Mouse (Mus musculus): ENCODE data around the gene Prdx6. TPM values are rescaled to one million over a fixed set of nuclear protein-coding genes. Genes with fewer than 3 reads are reported as not detected.
A peak's percentile ranks its signal among the peaks of the same experiment; 100 is the strongest.

Gene Prdx6
- polyA plus RNA-seq, 1 experiment = 326 TPM

- Histone ChIP-seq H3K9ac (ENCODE audit: low read depth, poor library complexity, severe bottlenecking) (peak overlapping the region; percentile 96), H3K9me3 (replicated peaks; ENCODE audit: control insufficient read depth, insufficient read depth, low read length, poor library complexity, severe bottlenecking) (no peaks in the 10 kb centered on the region), H3K4me1 (ENCODE audit: control insufficient read depth, insufficient read depth, low read length) (peaks cover 2% of the 10 kb centered on the region), H3K27ac (ENCODE audit: insufficient read depth, low read length) (no peak overlapping the region), H3K4me3 (ENCODE audit: low read depth, low read length) (peak overlapping the region; percentile 92), H3K36me3 (ENCODE audit: control insufficient read depth, insufficient read depth, low read length, poor library complexity, severe bottlenecking) (peaks cover 41% of the 10 kb centered on the region), H3K27me3 (ENCODE audit: control insufficient read depth, insufficient read depth, low read length, poor library complexity, severe bottlenecking) (no peaks in the 10 kb centered on the region)
- TF ChIP-seq EP300 (IDR thresholded peaks at IDR 0.05; ENCODE audit: insufficient read depth, low read depth, low read length) (no peak), POLR2A (IDR thresholded peaks at IDR 0.05; ENCODE audit: insufficient read depth, low read length) (no peak), CTCF (IDR thresholded peaks at IDR 0.05; ENCODE audit: low read depth, low read length) (no peak)
Observed at GRCm38 (mm10) chr1:161249442-161249841, 1.6 kb downstream of the Prdx6 start.

DNA sequence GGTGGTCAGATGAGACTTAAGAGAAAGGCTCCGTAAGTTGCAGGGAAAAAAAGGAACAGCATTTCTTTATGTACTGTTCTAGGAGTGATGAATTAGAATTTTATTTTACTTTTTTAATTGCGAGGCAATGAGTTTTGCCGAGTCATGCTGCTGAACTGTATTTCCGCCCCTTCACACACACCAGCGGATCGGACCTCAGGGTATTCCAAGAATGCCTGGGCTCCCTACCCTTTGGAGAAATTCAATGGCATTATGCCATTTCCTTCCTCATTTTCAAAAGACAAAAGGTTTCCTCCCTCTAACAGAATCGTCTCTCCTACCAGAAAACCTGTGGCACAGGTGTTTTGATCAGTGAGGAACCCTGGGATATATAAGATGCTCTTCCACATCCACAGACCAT, 2.3 kb downstream of the Prdx6 start:
- peaks cover 2% of the 10 kb centered on the region for H3K4me1 ChIP-seq (ENCODE audit: control insufficient read depth, insufficient read depth, low read length)
- H3K27me3 ChIP-seq (ENCODE audit: control insufficient read depth, insufficient read depth, low read length, poor library complexity, severe bottlenecking) = no peaks in the 10 kb centered on the region
- no peak overlapping the region for H3K27ac ChIP-seq (ENCODE audit: insufficient read depth, low read length)
- H3K36me3 ChIP-seq (ENCODE audit: control insufficient read depth, insufficient read depth, low read length, poor library complexity, severe bottlenecking) = peaks cover 48% of the 10 kb centered on the region
- no peaks in the 10 kb centered on the region for H3K9me3 ChIP-seq (replicated peaks; ENCODE audit: control insufficient read depth, insufficient read depth, low read length, poor library complexity, severe bottlenecking)
- peak overlapping the region; percentile 92 for H3K4me3 ChIP-seq (ENCODE audit: low read depth, low read length)
- peak overlapping the region; percentile 96 for H3K9ac ChIP-seq (ENCODE audit: low read depth, poor library complexity, severe bottlenecking)
- TF ChIP-seq POLR2A (IDR thresholded peaks at IDR 0.05; ENCODE audit: insufficient read depth, low read length) (no peak), EP300 (IDR thresholded peaks at IDR 0.05; ENCODE audit: insufficient read depth, low read depth, low read length) (peak; percentile 50; the same call in 1 of the 2 replicates)

DNA sequence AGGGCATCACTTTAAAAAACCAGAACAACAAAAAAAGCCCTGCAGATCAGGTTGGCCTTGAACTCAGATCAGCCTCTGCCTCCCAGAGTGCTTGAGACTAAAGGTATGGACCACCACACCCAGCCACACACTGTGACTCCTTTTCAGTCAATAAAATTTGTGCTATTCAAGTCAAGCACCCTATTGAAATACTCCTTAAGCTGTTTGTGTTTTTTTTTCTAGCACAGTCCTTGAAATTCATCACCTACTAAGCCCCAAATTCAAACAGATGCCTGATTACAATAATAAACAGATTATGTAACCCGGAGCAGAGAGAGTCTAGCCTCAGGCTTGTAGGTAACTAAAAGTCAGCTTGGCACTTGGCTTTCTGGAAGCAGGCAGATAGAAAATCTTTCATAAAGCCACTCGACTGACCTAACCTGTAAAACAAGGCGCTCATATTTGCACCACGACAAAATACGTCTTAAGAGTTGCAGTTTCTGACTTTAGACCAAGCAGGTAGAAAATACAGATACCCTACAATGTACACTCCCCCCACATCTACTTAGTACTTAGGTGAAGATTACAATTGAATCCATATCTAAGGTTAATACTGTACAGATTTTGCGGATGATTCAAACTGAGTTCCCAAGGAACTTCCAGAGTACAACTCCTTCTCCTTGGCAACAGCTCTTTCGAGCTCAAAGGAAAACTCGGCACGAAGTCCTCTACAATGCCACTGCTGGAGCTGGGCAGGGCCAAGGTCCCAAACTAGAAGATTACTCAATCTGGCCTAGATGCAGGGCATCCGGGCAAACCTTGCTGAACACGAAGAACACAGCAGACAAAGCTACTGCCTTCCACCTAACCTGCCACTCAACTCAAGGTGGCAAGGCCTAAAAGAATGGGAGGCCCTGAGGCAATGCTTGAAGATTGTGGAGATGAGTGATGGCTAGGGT, 3.1 kb downstream of the Prdx6 start:
- H3K27ac ChIP-seq (ENCODE audit: insufficient read depth, low read length) = no peak overlapping the region
- H3K9ac ChIP-seq (ENCODE audit: low read depth, poor library complexity, severe bottlenecking) = peak overlapping the region; percentile 96; the same call in 1 of the 2 replicates
- H3K4me3 ChIP-seq (ENCODE audit: low read depth, low read length) = peak overlapping the region; percentile 53

DNA sequence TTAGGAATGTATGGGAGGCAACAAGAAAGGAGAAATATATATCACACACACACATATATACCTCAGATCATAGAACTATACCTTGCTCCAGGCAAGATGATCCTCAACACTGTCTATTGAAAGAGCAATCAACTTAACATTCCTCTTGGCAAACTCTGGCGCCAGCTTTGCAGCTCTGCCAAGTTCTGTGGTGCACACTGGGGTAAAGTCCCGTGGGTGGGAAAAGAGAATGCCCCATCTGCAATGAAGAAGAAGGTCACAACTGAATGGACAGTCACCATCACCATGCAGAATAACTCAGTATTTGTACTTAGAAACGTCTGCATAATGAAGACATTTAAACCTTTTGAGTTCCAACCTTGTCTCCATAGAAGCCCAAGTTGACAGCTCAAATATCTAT, 3.8 kb downstream of the Prdx6 start:
- no peaks in the 10 kb centered on the region for H3K9me3 ChIP-seq (replicated peaks; ENCODE audit: control insufficient read depth, insufficient read depth, low read length, poor library complexity, severe bottlenecking)
- no peak overlapping the region for H3K27ac ChIP-seq (ENCODE audit: insufficient read depth, low read length)
- H3K4me3 ChIP-seq (ENCODE audit: low read depth, low read length) = no peak overlapping the region
- H3K36me3 ChIP-seq (ENCODE audit: control insufficient read depth, insufficient read depth, low read length, poor library complexity, severe bottlenecking) = peaks cover 62% of the 10 kb centered on the region
- no peak overlapping the region for H3K9ac ChIP-seq (ENCODE audit: low read depth, poor library complexity, severe bottlenecking)
- peaks cover 2% of the 10 kb centered on the region for H3K4me1 ChIP-seq (ENCODE audit: control insufficient read depth, insufficient read depth, low read length)
- TF ChIP-seq POLR2A (IDR thresholded peaks at IDR 0.05; ENCODE audit: insufficient read depth, low read length) (no peak), EP300 (IDR thresholded peaks at IDR 0.05; ENCODE audit: insufficient read depth, low read depth, low read length) (no peak)
- H3K27me3 ChIP-seq (ENCODE audit: control insufficient read depth, insufficient read depth, low read length, poor library complexity, severe bottlenecking) = no peaks in the 10 kb centered on the region

More for the DNA sequence above, 3.1 kb downstream of the Prdx6 start:
- TF ChIP-seq EP300 (IDR thresholded peaks at IDR 0.05; ENCODE audit: insufficient read depth, low read depth, low read length) (0 out of 2 replicates have a peak, but pooled peaks have one; percentile 65), CTCF (IDR thresholded peaks at IDR 0.05; ENCODE audit: low read depth, low read length) (no peak), POLR2A (IDR thresholded peaks at IDR 0.05; ENCODE audit: insufficient read depth, low read length) (no peak)
- peaks cover 55% of the 10 kb centered on the region for H3K36me3 ChIP-seq (ENCODE audit: control insufficient read depth, insufficient read depth, low read length, poor library complexity, severe bottlenecking)
- H3K27me3 ChIP-seq (ENCODE audit: control insufficient read depth, insufficient read depth, low read length, poor library complexity, severe bottlenecking) = no peaks in the 10 kb centered on the region
- no peaks in the 10 kb centered on the region for H3K9me3 ChIP-seq (replicated peaks; ENCODE audit: control insufficient read depth, insufficient read depth, low read length, poor library complexity, severe bottlenecking)
- peaks cover 2% of the 10 kb centered on the region for H3K4me1 ChIP-seq (ENCODE audit: control insufficient read depth, insufficient read depth, low read length)

DNA sequence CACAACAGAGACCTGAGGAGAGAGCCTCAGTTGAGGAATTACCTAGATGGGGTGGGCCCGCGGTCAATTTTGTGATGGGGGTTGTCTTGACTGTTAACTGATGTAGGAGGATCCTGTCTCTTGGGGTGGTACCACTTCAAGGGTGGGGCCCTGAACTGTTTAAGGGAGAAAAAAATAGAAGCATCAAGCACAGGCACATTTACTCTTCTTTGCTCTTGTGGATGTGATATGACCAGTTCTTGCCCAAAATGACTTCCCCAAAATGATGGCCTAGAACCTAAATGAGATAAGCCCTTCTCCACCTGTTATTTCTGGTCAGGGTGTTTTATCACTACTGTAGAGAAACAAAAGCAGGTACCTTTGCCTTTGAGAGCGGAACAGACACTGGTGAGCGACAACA, 13.3 kb downstream of the Prdx6 start:
- Histone ChIP-seq H3K27me3 (ENCODE audit: control insufficient read depth, insufficient read depth, low read length, poor library complexity, severe bottlenecking) (no peaks in the 10 kb centered on the region), H3K9ac (ENCODE audit: low read depth, poor library complexity, severe bottlenecking) (no peak overlapping the region), H3K27ac (ENCODE audit: insufficient read depth, low read length) (no peak overlapping the region), H3K9me3 (replicated peaks; ENCODE audit: control insufficient read depth, insufficient read depth, low read length, poor library complexity, severe bottlenecking) (no peaks in the 10 kb centered on the region), H3K4me1 (ENCODE audit: control insufficient read depth, insufficient read depth, low read length) (no peaks in the 10 kb centered on the region), H3K4me3 (ENCODE audit: low read depth, low read length) (no peak overlapping the region), H3K36me3 (ENCODE audit: control insufficient read depth, insufficient read depth, low read length, poor library complexity, severe bottlenecking) (peaks cover 27% of the 10 kb centered on the region)
- TF ChIP-seq CTCF (IDR thresholded peaks at IDR 0.05; ENCODE audit: low read depth, low read length) = no peak
- TF ChIP-seq POLR2A (IDR thresholded peaks at IDR 0.05; ENCODE audit: insufficient read depth, low read length) = no peak
- TF ChIP-seq EP300 (IDR thresholded peaks at IDR 0.05; ENCODE audit: insufficient read depth, low read depth, low read length) = no peak

DNA sequence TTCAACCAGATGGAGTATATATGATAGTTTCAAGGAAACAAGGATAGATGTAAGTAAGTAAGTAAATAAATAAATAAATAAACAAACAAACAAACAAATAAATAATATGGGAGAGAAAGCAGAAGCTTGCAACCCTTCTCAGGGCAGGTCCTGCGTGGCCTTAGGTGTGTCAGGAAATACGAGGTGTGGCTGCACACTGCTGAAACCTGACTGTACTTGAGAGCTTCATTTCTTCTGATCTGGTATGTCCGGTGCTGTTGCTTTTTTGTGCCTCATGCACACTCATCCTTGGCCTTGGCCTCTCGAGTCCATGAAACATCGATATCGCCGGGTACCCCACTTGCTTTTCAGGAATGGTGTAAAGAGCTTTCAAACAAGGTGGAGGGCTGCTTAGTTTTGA, 13.7 kb downstream of the Prdx6 start:
- no peak for TF ChIP-seq EP300 (IDR thresholded peaks at IDR 0.05; ENCODE audit: insufficient read depth, low read depth, low read length)
- no peak for TF ChIP-seq CTCF (IDR thresholded peaks at IDR 0.05; ENCODE audit: low read depth, low read length)
- no peak for TF ChIP-seq POLR2A (IDR thresholded peaks at IDR 0.05; ENCODE audit: insufficient read depth, low read length)
- no peak overlapping the region for H3K9ac ChIP-seq (ENCODE audit: low read depth, poor library complexity, severe bottlenecking)
- no peaks in the 10 kb centered on the region for H3K9me3 ChIP-seq (replicated peaks; ENCODE audit: control insufficient read depth, insufficient read depth, low read length, poor library complexity, severe bottlenecking)
- no peaks in the 10 kb centered on the region for H3K4me1 ChIP-seq (ENCODE audit: control insufficient read depth, insufficient read depth, low read length)
- H3K27ac ChIP-seq (ENCODE audit: insufficient read depth, low read length) = no peak overlapping the region
- H3K36me3 ChIP-seq (ENCODE audit: control insufficient read depth, insufficient read depth, low read length, poor library complexity, severe bottlenecking) = peaks cover 23% of the 10 kb centered on the region
- no peaks in the 10 kb centered on the region for H3K27me3 ChIP-seq (ENCODE audit: control insufficient read depth, insufficient read depth, low read length, poor library complexity, severe bottlenecking)
- no peak overlapping the region for H3K4me3 ChIP-seq (ENCODE audit: low read depth, low read length)
